Mouse (Mus musculus): ENCODE measurements around the gene Olfr31.

Olfr31 gene

DNA sequence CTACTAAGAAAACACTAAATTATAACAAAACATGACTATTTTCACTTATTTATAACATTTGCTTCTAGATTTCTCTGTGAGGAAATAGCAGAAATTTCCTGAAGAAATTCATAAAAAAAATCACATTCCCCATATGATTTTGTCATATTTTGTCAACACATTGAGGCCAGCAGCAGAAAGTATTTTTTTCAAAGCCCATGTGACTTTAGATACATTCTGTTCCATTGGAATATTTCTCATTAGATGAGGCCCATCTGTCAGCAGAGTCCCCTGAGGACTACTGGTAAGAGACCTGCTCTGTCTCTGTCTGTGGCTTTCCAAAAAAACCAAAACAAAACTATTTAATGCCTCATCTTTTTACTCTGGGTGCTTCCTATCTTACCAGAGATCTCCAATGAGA is at the start of gene Olfr31:
TSS of gene Olfr31 (plus strand) at position 301 of the 400 bp plus-strand sequence.
- no peak for ATAC-seq (ENCODE audit: insufficient number of reproducible peaks, low FRiP score, low TSS enrichment)

- peak; percentile 100 for ATAC-seq (ENCODE audit: insufficient number of reproducible peaks, low FRiP score, low TSS enrichment)
Measured at GRCm38 (mm10) chr14:14294426-14294825, 28.2 kb upstream of the Olfr31 start.

GRCm38 (mm10) chr14:14308938-14309337 is 13.7 kb upstream of the Olfr31 start:
- peak; percentile 64; the same call in 1 of the 2 replicates for ATAC-seq (ENCODE audit: insufficient number of reproducible peaks, low FRiP score, low TSS enrichment)

- ATAC-seq (ENCODE audit: insufficient number of reproducible peaks, low FRiP score, low TSS enrichment) = no peak
Measured at GRCm38 (mm10) chr14:14309416-14309815, 13.2 kb upstream of the Olfr31 start.

GRCm38 (mm10) chr14:14345113-14345871 is 22.7 kb downstream of the Olfr31 start:
- ATAC-seq (ENCODE audit: insufficient number of reproducible peaks, low FRiP score, low TSS enrichment) = peak; percentile 56

DNA sequence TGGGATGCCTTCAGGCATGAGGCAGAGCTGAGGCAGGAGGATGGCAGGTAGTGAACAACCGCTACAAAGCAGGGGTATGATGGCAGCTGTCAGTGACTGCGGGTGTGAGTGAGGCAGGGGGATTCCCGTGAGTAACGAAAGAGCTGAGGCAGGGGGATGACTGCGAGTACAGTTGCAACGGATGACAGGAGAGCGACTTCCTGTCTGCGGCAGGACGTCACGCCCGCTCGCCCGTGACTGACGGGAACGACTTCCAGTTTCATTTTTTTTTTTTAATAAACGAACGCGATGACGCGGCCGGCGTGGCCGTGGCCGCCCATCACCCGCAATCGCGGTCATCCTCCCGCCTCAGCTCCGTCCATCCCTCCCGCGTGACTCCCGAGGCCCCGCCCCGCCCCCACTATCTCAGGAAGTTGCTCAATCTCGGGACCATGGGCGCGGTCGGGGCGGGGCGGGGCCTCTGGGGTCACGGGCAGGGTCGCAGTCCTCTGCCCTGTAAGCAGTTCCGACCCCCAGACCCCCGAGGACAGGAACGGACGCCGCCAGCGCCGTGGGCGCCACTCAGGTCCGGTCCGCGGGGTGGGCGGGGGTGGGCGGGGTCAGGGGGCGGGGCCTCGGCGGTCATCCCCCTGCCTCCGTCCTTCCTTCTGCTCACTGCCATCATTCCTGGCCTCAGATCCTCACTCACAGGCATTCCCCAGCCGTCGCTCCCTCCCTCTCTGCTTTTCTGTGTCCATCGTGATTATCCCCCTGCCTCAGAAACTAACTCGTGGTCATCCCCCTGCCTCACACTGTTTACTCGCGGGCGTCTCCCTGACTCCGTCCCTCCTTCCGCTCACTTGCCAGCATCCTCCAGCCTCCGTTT is 23.6 kb downstream of the Olfr31 start, which contains the start of gene Il3ra:
TSS of gene Il3ra (plus strand) at position 328 of the 865 bp plus-strand sequence.
- peak; percentile 18 for ATAC-seq (ENCODE audit: insufficient number of reproducible peaks, low FRiP score, low TSS enrichment)

- ATAC-seq (ENCODE audit: insufficient number of reproducible peaks, low FRiP score, low TSS enrichment) = no peak
Measured at GRCm38 (mm10) chr14:14346813-14347100, 24.1 kb downstream of the Olfr31 start.

GRCm38 (mm10) chr14:14347151-14347835 is 24.7 kb downstream of the Olfr31 start:
- no peak for ATAC-seq (ENCODE audit: insufficient number of reproducible peaks, low FRiP score, low TSS enrichment)

DNA sequence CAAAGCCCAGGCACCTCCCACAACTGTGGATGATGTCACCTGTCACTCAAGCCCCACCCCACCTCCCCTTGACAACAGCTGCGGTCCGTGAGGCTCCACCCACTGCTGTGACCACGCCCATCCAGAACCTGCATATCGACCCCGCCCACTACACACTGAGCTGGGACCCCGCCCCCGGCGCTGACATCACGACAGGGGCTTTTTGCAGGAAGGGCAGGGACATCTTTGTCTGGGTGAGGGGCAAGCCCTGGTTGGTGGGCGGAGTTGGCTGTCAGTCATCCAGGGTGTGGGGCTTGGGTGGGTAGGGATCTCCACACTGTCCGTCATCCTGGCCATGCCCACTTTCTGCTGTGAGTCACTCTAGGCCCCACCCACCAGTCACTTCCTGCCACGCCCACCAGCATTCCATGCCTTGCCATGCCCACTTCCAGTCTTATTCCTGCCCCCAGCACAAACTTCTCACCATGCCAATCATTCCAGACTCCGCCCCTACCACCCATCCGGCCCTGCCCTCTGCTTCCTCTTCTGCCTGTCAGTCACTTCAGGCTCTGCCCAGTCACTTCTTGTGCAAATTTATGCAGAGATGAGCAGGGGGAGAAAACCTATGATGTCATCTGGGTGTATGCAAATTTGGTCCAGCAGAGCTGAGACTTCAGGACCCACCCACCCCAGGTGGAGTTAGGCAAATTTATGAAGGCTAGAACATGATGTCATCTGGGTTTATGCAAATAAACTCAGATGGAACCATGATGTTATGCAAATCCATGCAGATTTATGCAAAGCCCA is 25.4 kb downstream of the Olfr31 start:
- peak; percentile 5; the same call in 1 of the 2 replicates for ATAC-seq (ENCODE audit: insufficient number of reproducible peaks, low FRiP score, low TSS enrichment)

GRCm38 (mm10) chr14:14348674-14349401 is 26.2 kb downstream of the Olfr31 start:
- ATAC-seq (ENCODE audit: insufficient number of reproducible peaks, low FRiP score, low TSS enrichment) = no peak

- ATAC-seq (ENCODE audit: insufficient number of reproducible peaks, low FRiP score, low TSS enrichment) = no peak
Measured at GRCm38 (mm10) chr14:14349485-14350262, 27.0 kb downstream of the Olfr31 start.

- no peak for ATAC-seq (ENCODE audit: insufficient number of reproducible peaks, low FRiP score, low TSS enrichment)
Measured at GRCm38 (mm10) chr14:14350263-14351147, 27.9 kb downstream of the Olfr31 start.

- no peak for ATAC-seq (ENCODE audit: insufficient number of reproducible peaks, low FRiP score, low TSS enrichment)
Measured at GRCm38 (mm10) chr14:14351148-14351455, 28.5 kb downstream of the Olfr31 start.

GRCm38 (mm10) chr14:14351721-14352590 is 29.3 kb downstream of the Olfr31 start:
- ATAC-seq (ENCODE audit: insufficient number of reproducible peaks, low FRiP score, low TSS enrichment) = no peak

DNA sequence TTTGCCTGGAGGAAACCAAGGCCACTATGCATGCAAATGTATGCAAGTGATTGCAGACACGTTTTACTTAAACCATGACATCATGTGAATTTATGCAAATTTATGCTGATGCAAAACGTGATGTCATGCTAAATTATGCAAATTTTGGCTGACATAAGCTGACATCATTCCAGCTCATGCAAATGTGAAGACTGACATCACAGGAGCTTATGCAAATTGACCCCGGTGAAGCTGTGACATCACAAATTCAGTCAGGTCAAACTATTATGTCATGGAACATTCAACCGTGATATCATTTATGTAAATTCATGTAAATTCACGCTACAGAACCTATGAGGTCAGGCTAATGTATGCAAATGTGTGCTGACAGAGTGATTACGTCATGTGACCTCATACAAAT is 30.0 kb downstream of the Olfr31 start:
- ATAC-seq (ENCODE audit: insufficient number of reproducible peaks, low FRiP score, low TSS enrichment) = no peak

DNA sequence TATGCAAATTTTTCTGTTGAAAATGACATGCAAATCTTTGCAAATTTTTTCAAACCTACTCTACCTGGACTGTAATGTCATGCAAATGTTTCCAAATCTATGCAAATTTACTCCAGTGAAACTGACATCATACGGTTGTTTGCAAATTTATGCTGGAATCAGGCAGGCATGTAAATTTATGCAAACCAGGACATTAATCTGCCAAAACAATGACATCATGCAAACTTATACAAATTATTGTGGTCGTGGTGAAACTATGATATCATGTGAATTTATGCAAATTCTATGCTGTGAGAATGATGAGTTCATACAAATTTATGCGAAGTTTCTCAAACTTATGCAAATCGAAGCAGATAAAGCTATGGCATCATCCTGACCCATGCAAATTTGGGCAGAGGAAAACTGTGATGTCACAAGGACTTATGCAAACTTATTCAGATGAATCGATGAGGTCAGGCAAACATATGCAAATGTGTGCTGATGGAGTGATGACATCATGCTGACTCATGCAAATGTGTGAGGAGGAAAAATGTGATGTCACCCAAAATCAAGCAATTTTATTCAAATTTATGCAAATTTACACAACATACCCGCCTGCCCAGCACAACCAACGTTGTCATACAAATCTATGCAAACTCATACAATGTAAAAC is 30.6 kb downstream of the Olfr31 start:
- ATAC-seq (ENCODE audit: insufficient number of reproducible peaks, low FRiP score, low TSS enrichment) = no peak
